Mouse (Mus musculus) T-cell, adult 2 months (primary cell): Measurements from ENCODE around the gene Wdr81.

ENCODE experiments used
- DNase-seq: peaks from one replicate; pipeline ENCODE4 v3.0.0; 2022; ENCODE audit warnings: low spot score

The Wdr81 gene

DNA sequence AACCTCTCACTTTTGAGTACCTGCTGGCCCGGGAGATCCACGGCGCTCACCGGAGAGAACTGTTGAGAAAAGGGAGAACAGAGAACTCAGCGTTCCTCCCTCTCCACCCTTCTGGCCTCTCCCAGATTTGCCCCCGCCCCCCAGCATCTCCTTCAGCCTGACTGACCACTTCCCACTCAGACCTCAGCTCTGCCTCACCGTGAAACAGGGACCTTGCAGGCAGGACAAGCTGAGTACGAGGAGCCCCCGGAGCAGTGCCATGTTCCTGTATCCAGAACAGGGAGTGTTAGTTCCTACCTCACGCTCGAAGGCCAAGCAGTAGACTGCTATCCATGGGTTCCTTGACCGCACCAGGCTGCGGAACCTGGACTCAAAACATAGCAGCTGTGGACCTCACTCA, 16.3 kb downstream of the Wdr81 start:
- no peak for DNase-seq

- no peak for DNase-seq
Measured at GRCm38 (mm10) chr11:75434138-75434537, 20.4 kb downstream of the Wdr81 start.

DNA sequence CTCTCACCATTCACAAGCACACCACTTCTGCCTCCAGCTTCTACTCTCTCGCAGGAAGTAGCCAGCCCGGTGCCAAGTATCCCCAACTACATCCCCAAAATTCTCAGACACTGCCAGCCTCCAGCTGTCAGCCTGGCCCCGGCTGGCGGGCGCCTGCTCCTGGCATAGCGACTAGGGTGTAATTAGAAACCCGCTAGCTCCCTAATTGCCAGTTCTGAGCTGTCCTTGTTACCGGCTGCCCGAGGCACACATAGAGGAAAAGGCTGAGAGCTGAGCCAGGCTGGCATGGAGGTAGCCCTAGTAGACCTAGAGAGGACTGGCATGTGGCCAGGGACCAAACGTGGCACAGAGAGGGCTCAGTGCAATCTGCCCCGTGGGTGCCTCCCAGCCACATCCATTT, 23.2 kb downstream of the Wdr81 start:
- DNase-seq = no peak

- DNase-seq = peak; percentile 68
Measured at GRCm38 (mm10) chr11:75429019-75429705, 25.4 kb downstream of the Wdr81 start.

DNA sequence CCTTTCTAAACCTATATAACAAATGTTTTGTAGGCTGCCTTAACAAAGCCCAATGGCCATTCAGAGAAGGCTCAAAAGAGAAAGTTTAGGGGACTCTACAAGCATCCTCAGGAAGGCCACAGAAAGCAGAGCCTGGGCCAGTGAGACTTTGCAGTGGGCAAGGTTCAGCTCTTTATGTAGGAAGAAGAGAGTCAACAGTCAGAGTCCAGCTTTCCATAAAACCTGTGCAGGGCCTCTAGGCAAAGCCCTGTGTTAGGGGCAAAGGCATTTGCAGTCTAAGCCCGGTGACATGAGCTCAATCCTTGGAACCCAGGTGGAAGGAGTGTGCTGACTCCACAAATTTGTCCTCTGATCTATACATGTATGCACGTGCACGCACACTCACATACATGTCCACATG, 30.1 kb downstream of the Wdr81 start:
- no peak for DNase-seq

GRCm38 (mm10) chr11:75424033-75424432, 30.5 kb downstream of the Wdr81 start:
- DNase-seq = no peak

GRCm38 (mm10) chr11:75423091-75423490, 31.4 kb downstream of the Wdr81 start:
- DNase-seq = no peak

GRCm38 (mm10) chr11:75422013-75422792, 32.3 kb downstream of the Wdr81 start, which contains the start of gene Serpinf1:
Gene Serpinf1 (minus strand): TSS chr11:75422701.
- DNase-seq = no peak

GRCm38 (mm10) chr11:75421375-75422012, 33.0 kb downstream of the Wdr81 start:
- no peak for DNase-seq

DNA sequence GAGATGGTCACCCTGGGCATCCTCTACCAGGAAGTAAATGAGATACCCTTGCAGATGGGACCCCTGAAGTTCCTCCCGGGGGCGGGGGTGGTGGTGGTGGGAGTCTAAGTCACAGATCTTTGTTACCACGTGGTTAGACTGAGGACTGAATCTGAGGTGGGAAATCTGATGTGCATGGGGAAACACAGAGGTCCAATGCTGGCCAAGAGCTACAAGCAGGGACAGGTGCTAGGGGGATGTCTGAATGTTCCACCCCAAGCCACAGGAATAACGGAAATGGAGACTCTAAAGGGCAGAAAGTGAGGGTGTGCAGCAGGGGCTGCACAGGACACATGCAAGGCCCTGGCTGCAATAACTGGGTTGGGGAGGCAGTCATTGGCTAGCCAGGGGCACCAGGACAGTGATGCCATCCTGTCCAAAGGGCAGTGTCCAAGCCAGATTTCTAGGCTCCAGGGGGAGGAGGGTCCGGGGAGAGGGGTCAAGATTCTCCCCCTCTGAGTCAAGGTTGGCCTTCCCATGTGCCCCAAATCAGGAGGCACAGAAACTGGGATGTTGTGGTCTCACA, 33.6 kb downstream of the Wdr81 start:
- DNase-seq = no peak

DNA sequence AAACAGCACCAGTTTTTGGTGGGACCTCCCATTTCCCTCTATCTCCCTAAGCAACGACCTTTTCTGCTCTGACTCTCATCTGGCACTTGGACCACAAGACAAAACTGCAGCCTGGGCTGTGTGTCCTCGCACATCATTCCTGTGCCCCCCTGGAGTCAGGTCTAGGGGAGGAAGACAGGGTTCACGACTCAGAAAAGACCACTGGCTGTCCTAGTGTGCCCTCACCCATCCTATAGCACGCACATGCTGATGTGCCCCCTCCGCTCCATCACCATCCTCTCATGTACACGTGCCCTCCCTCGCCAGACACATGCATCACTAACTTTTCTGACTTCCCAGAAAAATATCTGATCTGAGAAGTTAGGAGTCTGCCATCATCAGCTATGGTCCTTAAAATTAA, 34.5 kb downstream of the Wdr81 start:
- DNase-seq = no peak

DNA sequence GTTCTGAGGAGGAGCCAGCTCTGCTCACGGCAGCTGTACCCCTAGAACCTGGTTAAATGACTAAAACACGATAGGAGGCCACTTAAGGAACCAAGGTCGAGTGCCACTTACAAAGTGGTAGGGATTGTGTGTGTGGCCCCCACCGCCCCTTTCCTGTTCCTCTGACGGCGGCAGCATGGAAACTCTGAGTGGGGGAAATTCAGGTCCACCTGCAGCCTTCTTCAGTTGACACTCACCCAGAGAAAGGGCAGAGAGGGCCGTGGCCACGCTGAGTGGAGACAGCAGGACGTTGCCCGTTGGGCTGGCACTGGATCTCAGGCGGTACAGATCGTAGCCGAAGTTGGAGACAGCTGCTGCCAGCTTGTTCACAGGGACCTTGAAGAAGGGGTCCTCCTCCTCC, 38.5 kb downstream of the Wdr81 start:
- no peak for DNase-seq

- DNase-seq = no peak
Measured at GRCm38 (mm10) chr11:75415096-75415495, 39.4 kb downstream of the Wdr81 start.

GRCm38 (mm10) chr11:75410591-75410990, 43.9 kb downstream of the Wdr81 start:
- peak; percentile 16 for DNase-seq

GRCm38 (mm10) chr11:75409679-75410575, 44.6 kb downstream of the Wdr81 start:
- DNase-seq = no peak

GRCm38 (mm10) chr11:75406865-75407264, 47.7 kb downstream of the Wdr81 start:
- peak; percentile 57 for DNase-seq

- no peak for DNase-seq
Measured at GRCm38 (mm10) chr11:75406104-75406503, 48.4 kb downstream of the Wdr81 start.

- DNase-seq = no peak
Measured at GRCm38 (mm10) chr11:75404801-75405200, 49.7 kb downstream of the Wdr81 start.

DNA sequence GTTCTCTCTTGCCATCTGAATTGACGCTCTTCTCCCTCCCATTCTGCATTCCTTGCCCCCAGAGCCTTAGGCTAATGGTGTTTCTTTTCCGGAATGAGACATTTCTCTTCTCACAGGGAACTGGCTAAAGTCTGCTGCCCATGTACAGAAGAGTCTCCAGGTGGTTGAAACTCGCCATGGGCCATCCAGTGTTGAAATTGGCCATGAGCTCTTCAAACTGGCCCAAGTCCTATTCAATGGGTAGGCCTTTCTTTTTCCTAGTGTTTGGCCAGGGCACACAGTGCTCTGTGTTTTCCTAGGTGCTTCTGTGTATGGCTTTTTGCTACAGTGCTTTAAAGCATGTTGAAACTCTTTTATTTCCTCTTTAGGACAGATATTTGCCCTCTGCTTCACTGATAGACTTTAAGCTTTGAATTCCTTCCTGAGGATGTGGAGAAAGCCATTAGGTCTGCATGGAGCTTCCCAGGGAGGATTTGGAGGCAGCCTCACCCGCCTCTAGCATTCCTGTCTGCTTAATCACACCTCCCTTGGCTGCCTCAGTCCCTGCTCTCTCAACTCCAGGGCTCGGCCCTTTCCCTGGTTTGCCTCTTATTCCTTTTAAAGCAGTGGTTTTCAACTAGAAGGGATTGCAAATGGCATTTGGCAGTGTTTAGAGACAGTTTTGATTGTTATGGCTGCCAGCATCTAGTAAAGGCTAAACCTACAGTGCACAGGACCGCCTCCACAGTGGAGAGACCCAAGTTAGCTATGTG, 51.0 kb downstream of the Wdr81 start:
- no peak for DNase-seq

GRCm38 (mm10) chr11:75402271-75402690, 52.2 kb downstream of the Wdr81 start:
- no peak for DNase-seq

DNA sequence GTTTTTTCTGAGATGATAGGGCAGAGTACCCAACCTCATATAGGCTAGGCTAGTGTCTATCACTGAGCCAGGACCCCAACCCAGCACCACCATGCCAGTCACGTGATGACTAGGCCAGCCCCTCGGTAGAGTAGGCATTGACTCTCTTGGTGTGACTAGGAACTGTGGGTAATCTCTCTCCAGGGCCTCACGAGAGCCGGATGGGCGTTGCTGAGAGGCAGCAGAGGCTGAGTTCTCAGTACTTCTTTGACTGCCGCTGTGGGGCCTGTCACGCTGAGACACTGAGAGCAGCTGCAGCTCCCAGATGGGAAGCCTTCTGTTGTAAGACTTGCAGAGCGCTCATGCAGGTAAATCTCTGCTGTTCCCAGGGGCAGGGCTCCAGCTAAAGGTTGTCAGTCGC, 54.4 kb downstream of the Wdr81 start:
- DNase-seq = no peak
